Mouse (Mus musculus) myocyte (in vitro differentiated cells): ENCODE data around the gene Esrrg. TPM values are rescaled to one million over a fixed set of nuclear protein-coding genes. Genes with fewer than 3 reads are reported as not detected.

Source experiments
- H3K27me3 ChIP-seq: one replicate; pipeline ENCODE4 v1.6.1; 2011; ENCODE audit not compliant: control insufficient read depth, insufficient read depth, insufficient read length
- H3K36me3 ChIP-seq: one replicate; pipeline ENCODE4 v1.6.1; 2011; ENCODE audit not compliant: control insufficient read depth, insufficient read depth
- H3K4me2 ChIP-seq: one replicate; pipeline ENCODE4 v1.6.1; 2011; ENCODE audit warnings: low read depth, control low read depth
- H3K4me3 ChIP-seq: one replicate; pipeline ENCODE4 v1.5.1; 2011; ENCODE audit warnings: mild to moderate bottlenecking, control low read depth, moderate library complexity
- H3K79me2 ChIP-seq: one replicate; pipeline ENCODE4 v1.6.1; 2011; ENCODE audit not compliant: control insufficient read depth, insufficient read depth
- H3ac ChIP-seq: one replicate; pipeline ENCODE4 v1.6.1; 2011; ENCODE audit not compliant: control insufficient read depth, insufficient read length
- CEBPB ChIP-seq: IDR thresholded peaks from 2 replicates; pipeline ENCODE4 v1.6.1; 2011; ENCODE audit warnings: mild to moderate bottlenecking, moderate library complexity; ENCODE audit not compliant: poor library complexity, insufficient read depth, severe bottlenecking
- E2F4 ChIP-seq: IDR thresholded peaks from one replicate; pipeline ENCODE4 v1.6.1; 2011; ENCODE audit warnings: mild to moderate bottlenecking, control low read depth, moderate library complexity; ENCODE audit not compliant: insufficient read depth
- MAX ChIP-seq: IDR thresholded peaks from one replicate; pipeline ENCODE4 v1.6.1; 2011; ENCODE audit warnings: low read depth, mild to moderate bottlenecking, control low read depth
- MYOD1 ChIP-seq, 3 experiments: IDR thresholded peaks; one replicate each; pipeline ENCODE4 v1.6.1; 2011; ENCODE audit warnings: control low read depth in 2 of 3, low read depth in 2 of 3, mild to moderate bottlenecking in 2 of 3, moderate library complexity in 1 of 3; ENCODE audit not compliant: insufficient read length in 2 of 3, control insufficient read depth in 1 of 3
- MYOG ChIP-seq, 3 experiments: IDR thresholded peaks; one replicate each; pipeline ENCODE4 v1.6.1; 2011; ENCODE audit warnings: control low read depth in 2 of 3, low read depth in 2 of 3, mild to moderate bottlenecking in 2 of 3; ENCODE audit not compliant: insufficient read length in 2 of 3, control insufficient read depth in 1 of 3, insufficient read depth in 1 of 3
- POLR2A ChIP-seq: IDR thresholded peaks from one replicate; pipeline ENCODE4 v1.6.1; 2011; ENCODE audit warnings: low read depth, mild to moderate bottlenecking, control low read depth, moderate library complexity; ENCODE audit not compliant: insufficient read length
- POLR2AphosphoS2 ChIP-seq: IDR thresholded peaks from one replicate; pipeline ENCODE4 v1.6.1; 2011; ENCODE audit warnings: low read depth, control low read depth; ENCODE audit not compliant: insufficient read length
- REST ChIP-seq: IDR thresholded peaks from one replicate; pipeline ENCODE4 v1.6.1; 2011; ENCODE audit warnings: mild to moderate bottlenecking, control low read depth, moderate library complexity; ENCODE audit not compliant: insufficient read depth, insufficient read length
- SRF ChIP-seq: IDR thresholded peaks from one replicate; pipeline ENCODE4 v1.6.1; 2011; ENCODE audit warnings: low read depth; ENCODE audit not compliant: control insufficient read depth, insufficient read length
- TCF12 ChIP-seq: IDR thresholded peaks from one replicate; pipeline ENCODE4 v1.6.1; 2011; ENCODE audit warnings: mild to moderate bottlenecking, control low read depth; ENCODE audit not compliant: poor library complexity, insufficient read depth, severe bottlenecking
- TCF3 ChIP-seq: IDR thresholded peaks from one replicate; pipeline ENCODE4 v1.6.1; 2011; ENCODE audit warnings: low read depth, control low read depth; ENCODE audit not compliant: insufficient read length
- USF1 ChIP-seq: IDR thresholded peaks from one replicate; pipeline ENCODE4 v1.6.1; 2011; ENCODE audit warnings: low read depth, mild to moderate bottlenecking, control low read depth, moderate library complexity
- polyA plus RNA-seq: library from polyadenylated mRNA; unstranded; fragments of >200 nt; fragmentation: generic; extraction: Trizol; gene quantifications from one replicate; pipeline ENCODE4 v1.2.1, GENCODE M21; 2012; ENCODE audit warnings: missing spikeins

Gene Esrrg
- polyA plus RNA-seq, 1 experiment, result 0.20 TPM

GRCm38 (mm10) chr1:187710434-187710948, 101.9 kb downstream of the Esrrg start:
- Histone ChIP-seq H3K4me2 (no peak overlapping the region), H3K4me3 (no peak overlapping the region), H3K36me3 (no peaks in the 10 kb centered on the region), H3ac (no peak overlapping the region), H3K27me3 (no peaks in the 10 kb centered on the region), H3K79me2 (no peaks in the 10 kb centered on the region)
- TF ChIP-seq CEBPB (no peak), MYOD1 (IDR thresholded peaks at IDR 0.05; ENCODE audit: control insufficient read depth in 1 of 3, insufficient read length in 2 of 3, low read depth in 2 of 3) (no peak), REST (no peak)

- Histone ChIP-seq H3K4me2 (no peak overlapping the region), H3ac (no peak overlapping the region), H3K79me2 (no peaks in the 10 kb centered on the region), H3K36me3 (no peaks in the 10 kb centered on the region), H3K27me3 (no peaks in the 10 kb centered on the region), H3K4me3 (no peak overlapping the region)
- no peak for TF ChIP-seq TCF12
- no peak for TF ChIP-seq TCF3
- no peak for TF ChIP-seq MYOG (IDR thresholded peaks at IDR 0.05; ENCODE audit: control insufficient read depth in 1 of 3, insufficient read depth in 1 of 3, insufficient read length in 2 of 3, low read depth in 2 of 3)
- no peak for TF ChIP-seq POLR2A
- TF ChIP-seq CEBPB, result no peak
- TF ChIP-seq REST, result no peak
- TF ChIP-seq E2F4, result no peak
- TF ChIP-seq SRF, result no peak
- no peak for TF ChIP-seq MAX
- TF ChIP-seq USF1, result no peak
- TF ChIP-seq MYOD1 (IDR thresholded peaks at IDR 0.05; ENCODE audit: control insufficient read depth in 1 of 3, insufficient read length in 2 of 3, low read depth in 2 of 3), result no peak
- TF ChIP-seq POLR2AphosphoS2, result no peak
These were observed 112.4 kb downstream of the Esrrg start for GRCm38 (mm10) chr1:187721035-187721434.

- Histone ChIP-seq H3K79me2 (no peaks in the 10 kb centered on the region), H3ac (no peak overlapping the region), H3K4me3 (no peak overlapping the region), H3K27me3 (no peaks in the 10 kb centered on the region), H3K4me2 (no peak overlapping the region), H3K36me3 (no peaks in the 10 kb centered on the region)
- TF ChIP-seq REST, result no peak
- no peak for TF ChIP-seq MAX
- TF ChIP-seq E2F4, result no peak
- no peak for TF ChIP-seq MYOG (IDR thresholded peaks at IDR 0.05; ENCODE audit: control insufficient read depth in 1 of 3, insufficient read depth in 1 of 3, insufficient read length in 2 of 3, low read depth in 2 of 3)
- no peak for TF ChIP-seq TCF12
- no peak for TF ChIP-seq TCF3
- TF ChIP-seq CEBPB, result no peak
- TF ChIP-seq USF1, result no peak
- TF ChIP-seq POLR2A, result no peak
- no peak for TF ChIP-seq POLR2AphosphoS2
- no peak for TF ChIP-seq SRF
- no peak for TF ChIP-seq MYOD1 (IDR thresholded peaks at IDR 0.05; ENCODE audit: control insufficient read depth in 1 of 3, insufficient read length in 2 of 3, low read depth in 2 of 3)
These were observed 113.4 kb downstream of the Esrrg start for GRCm38 (mm10) chr1:187722016-187722415.

GRCm38 (mm10) chr1:187724651-187725050, 116.1 kb downstream of the Esrrg start:
- H3K4me2 ChIP-seq, result no peak overlapping the region
- no peak overlapping the region for H3ac ChIP-seq
- no peak overlapping the region for H3K4me3 ChIP-seq
- H3K79me2 ChIP-seq, result no peaks in the 10 kb centered on the region
- H3K36me3 ChIP-seq, result no peaks in the 10 kb centered on the region
- H3K27me3 ChIP-seq, result no peaks in the 10 kb centered on the region
- TF ChIP-seq MYOD1 (IDR thresholded peaks at IDR 0.05; ENCODE audit: control insufficient read depth in 1 of 3, insufficient read length in 2 of 3, low read depth in 2 of 3) (no peak), TCF12 (no peak), E2F4 (no peak), POLR2A (no peak), MAX (no peak), POLR2AphosphoS2 (no peak), TCF3 (no peak)

- H3K4me3 ChIP-seq, result no peak overlapping the region
- H3K79me2 ChIP-seq, result no peaks in the 10 kb centered on the region
- no peak overlapping the region for H3ac ChIP-seq
- H3K27me3 ChIP-seq, result no peaks in the 10 kb centered on the region
- TF ChIP-seq CEBPB (no peak), USF1 (no peak), MAX (no peak), MYOD1 (IDR thresholded peaks at IDR 0.05; ENCODE audit: control insufficient read depth in 1 of 3, insufficient read length in 2 of 3, low read depth in 2 of 3) (no peak)
- H3K36me3 ChIP-seq, result no peaks in the 10 kb centered on the region
- H3K4me2 ChIP-seq, result no peak overlapping the region
These were observed 116.8 kb downstream of the Esrrg start for GRCm38 (mm10) chr1:187725351-187725750.
